Mouse (Mus musculus) midbrain, embryonic 15.5 days (tissue): Measurements from ENCODE around the gene Syt17. TPM values are rescaled to one million over a fixed set of nuclear protein-coding genes. Genes with fewer than 3 reads are reported as not detected.

Source experiments
- ATAC-seq: fragments of 200-750 bp; cut with Nextera tagmentation; replicated peaks from 2 replicates; pipeline ENCODE4 v1.8.0; 2017; ENCODE audit warnings: moderate TSS enrichment
- H3K27ac ChIP-seq: fragments of 300-500 bp; sonication (generic); 2 replicates; pipeline ENCODE4 v1.5.1; 2015; ENCODE audit warnings: mild to moderate bottlenecking, inconsistent platforms
- H3K27me3 ChIP-seq: fragments of 300-500 bp; sonication (generic); replicated peaks from 2 replicates; pipeline ENCODE4 v1.6.1; 2015; ENCODE audit warnings: inconsistent platforms
- H3K36me3 ChIP-seq: fragments of 300-500 bp; sonication (generic); replicated peaks from 2 replicates; pipeline ENCODE4 v1.6.1; 2015; ENCODE audit warnings: inconsistent platforms
- H3K4me1 ChIP-seq: fragments of 300-500 bp; sonication (generic); 2 replicates; pipeline ENCODE4 v1.6.1; 2015; ENCODE audit warnings: inconsistent platforms
- H3K4me2 ChIP-seq: fragments of 300-500 bp; sonication (generic); 2 replicates; pipeline ENCODE4 v1.6.1; 2015; ENCODE audit warnings: inconsistent platforms, mild to moderate bottlenecking, moderate library complexity
- H3K4me3 ChIP-seq: fragments of 300-500 bp; sonication (generic); 2 replicates; pipeline ENCODE4 v1.5.1; 2015; ENCODE audit warnings: mild to moderate bottlenecking, inconsistent platforms
- H3K9ac ChIP-seq: fragments of 300-500 bp; sonication (generic); 2 replicates; pipeline ENCODE4 v1.6.1; 2015; ENCODE audit warnings: mild to moderate bottlenecking, inconsistent platforms
- H3K9me3 ChIP-seq: fragments of 300-500 bp; sonication (generic); 2 replicates; pipeline ENCODE4 v1.6.1; 2016; ENCODE audit warnings: inconsistent platforms
- WGBS: fragments of 180-500 bp; shearing (Covaris S2); methylation state at CpG from one replicate; pipeline ENCODE4 v1.1.7; 2015; ENCODE audit warnings: mixed read lengths; 5-methylcytosine and 5-hydroxymethylcytosine counted together
- polyA plus RNA-seq: library from polyadenylated mRNA; unstranded; fragments of >200 nt; fragmentation: Nextera tagmentation; extraction: Ambion mirVana; gene quantifications from 2 replicates; pipeline ENCODE4 v1.2.1, GENCODE M21; 2015

Syt17 gene
- polyA plus RNA-seq = 19.7 and 20.2 TPM in 2 replicates

DNA sequence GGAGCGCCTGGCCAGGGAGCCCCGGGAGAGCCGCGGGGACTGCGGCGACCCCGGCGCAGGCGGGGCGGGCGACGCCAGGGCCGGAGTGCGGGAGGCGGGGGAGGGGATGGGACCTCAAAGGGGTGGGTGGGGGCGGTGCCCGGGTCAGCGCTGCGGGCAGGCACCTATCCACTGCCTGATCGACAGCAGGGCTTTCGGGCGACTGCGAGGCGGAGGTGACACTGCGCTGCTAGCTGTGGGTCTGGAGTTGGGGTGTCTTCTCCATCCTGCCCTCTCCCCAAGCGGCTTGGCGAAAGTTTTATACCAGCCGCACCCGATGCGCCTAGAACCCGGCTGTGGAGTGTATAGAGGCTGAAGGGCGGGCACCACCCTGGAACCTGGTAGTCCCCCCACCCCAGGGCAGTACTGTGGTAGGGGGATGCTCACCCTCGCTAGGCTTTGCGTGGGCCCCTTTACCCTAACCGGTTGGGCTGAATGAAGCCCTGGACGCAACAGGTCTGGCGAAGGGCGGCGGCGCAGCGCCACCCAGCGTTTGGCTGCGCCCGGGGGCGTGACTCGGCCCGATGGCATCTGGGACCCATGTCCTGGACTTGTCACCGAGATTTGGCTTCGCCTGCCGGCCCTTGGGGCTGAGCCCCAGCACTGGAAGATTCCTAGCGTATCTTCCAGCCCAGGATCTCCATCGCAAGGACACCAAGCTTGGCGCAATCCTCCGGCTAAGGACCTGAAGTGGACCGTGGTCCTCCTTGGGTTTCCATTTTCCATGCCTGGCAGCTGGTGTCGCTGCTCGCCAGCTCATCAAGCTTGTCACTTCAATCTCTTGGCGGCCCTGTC, at the start of gene Syt17:
Gene Syt17 (minus strand): TSS at position 89 of the 834 bp plus-strand sequence.
- no peaks in the 10 kb centered on the region for H3K27me3 ChIP-seq
- H3K4me2 ChIP-seq = peak within 1 kb of the TSS; percentile 96
- H3K9ac ChIP-seq = peak within 1 kb of the TSS; percentile 66
- H3K4me3 ChIP-seq = peak within 1 kb of the TSS; percentile 62
- H3K9me3 ChIP-seq = no peaks in the 10 kb centered on the region
- WGBS = under 1% methylated on average over 55 of the region's 58 CpGs
- peaks cover 19% of the 10 kb centered on the region for H3K4me1 ChIP-seq
- H3K27ac ChIP-seq = no peak within 1 kb of the TSS; the same call in 1 of the 2 replicates
- peak; percentile 76 for ATAC-seq
- H3K36me3 ChIP-seq = no peaks in the 10 kb centered on the region

DNA sequence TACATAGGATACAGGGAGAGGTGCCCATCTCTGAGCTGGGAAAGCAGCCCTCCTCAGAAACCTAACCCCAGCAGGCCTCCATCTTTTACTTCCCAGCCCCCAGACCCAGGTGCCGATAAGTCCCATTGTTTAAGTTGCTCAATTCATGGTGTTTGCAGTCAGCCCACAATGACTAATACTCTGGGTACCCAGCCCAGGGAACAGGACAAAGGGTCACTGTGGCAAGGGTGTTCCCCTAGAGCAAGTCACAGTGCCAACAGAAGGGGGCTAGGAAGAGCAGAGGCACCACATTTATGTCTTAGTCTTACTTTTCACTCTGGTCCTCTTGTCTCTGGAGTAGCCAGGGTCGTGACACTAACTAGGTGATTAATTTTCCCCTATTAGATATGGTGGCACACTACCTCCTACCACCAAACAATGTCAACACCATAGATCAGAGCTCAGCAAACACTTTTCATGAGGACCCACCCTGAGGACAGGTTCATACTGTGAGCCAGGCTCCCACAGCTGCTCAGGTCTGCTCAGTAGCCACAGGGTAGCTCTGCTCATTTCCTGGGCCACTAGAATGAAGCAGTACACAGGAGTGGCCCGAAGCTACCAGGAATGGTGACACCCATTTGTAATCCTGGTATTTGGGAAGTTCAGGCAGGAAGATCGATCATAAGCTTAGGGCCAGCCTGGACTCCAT, 47.0 kb upstream of the Syt17 start:
- 85% methylated on average over 4 of the region's 4 CpGs for WGBS
- no peak for ATAC-seq
- Histone ChIP-seq H3K9ac (no peak overlapping the region), H3K9me3 (no peaks in the 10 kb centered on the region), H3K27me3 (peaks cover 32% of the 10 kb centered on the region), H3K4me3 (no peak overlapping the region), H3K4me1 (peaks cover 18% of the 10 kb centered on the region), H3K36me3 (no peaks in the 10 kb centered on the region), H3K27ac (no peak overlapping the region), H3K4me2 (no peak overlapping the region)

- no peak overlapping the region for H3K27ac ChIP-seq
- peaks cover 18% of the 10 kb centered on the region for H3K4me1 ChIP-seq
- H3K4me3 ChIP-seq = no peak overlapping the region
- H3K36me3 ChIP-seq = no peaks in the 10 kb centered on the region
- WGBS = 92% methylated on average over 9 of the region's 9 CpGs
- H3K9me3 ChIP-seq = no peaks in the 10 kb centered on the region
- H3K4me2 ChIP-seq = no peak overlapping the region
- H3K9ac ChIP-seq = no peak overlapping the region
- peaks cover 44% of the 10 kb centered on the region for H3K27me3 ChIP-seq
- no peak for ATAC-seq
Observed at GRCm38 (mm10) chr7:118493892-118494291, 45.9 kb upstream of the Syt17 start.

- Histone ChIP-seq H3K9ac (peak within 1 kb of the TSS; percentile 27), H3K9me3 (no peaks in the 10 kb centered on the region), H3K4me1 (peaks cover 18% of the 10 kb centered on the region), H3K4me2 (peak within 1 kb of the TSS; percentile 69), H3K36me3 (no peaks in the 10 kb centered on the region), H3K27me3 (peaks cover 51% of the 10 kb centered on the region), H3K4me3 (peak within 1 kb of the TSS; percentile 44), H3K27ac (0 out of 2 replicates have a peak within 1 kb of the TSS, but pooled peaks have one; percentile 0)
- under 1% methylated on average over 42 of the region's 55 CpGs for WGBS
- peak; percentile 76 for ATAC-seq
Observed at GRCm38 (mm10) chr7:118491431-118492147, 43.6 kb upstream of the Syt17 start, which contains the start of gene Itpripl2. Itpripl2 (minus strand) TSS chr7:118491975.

DNA sequence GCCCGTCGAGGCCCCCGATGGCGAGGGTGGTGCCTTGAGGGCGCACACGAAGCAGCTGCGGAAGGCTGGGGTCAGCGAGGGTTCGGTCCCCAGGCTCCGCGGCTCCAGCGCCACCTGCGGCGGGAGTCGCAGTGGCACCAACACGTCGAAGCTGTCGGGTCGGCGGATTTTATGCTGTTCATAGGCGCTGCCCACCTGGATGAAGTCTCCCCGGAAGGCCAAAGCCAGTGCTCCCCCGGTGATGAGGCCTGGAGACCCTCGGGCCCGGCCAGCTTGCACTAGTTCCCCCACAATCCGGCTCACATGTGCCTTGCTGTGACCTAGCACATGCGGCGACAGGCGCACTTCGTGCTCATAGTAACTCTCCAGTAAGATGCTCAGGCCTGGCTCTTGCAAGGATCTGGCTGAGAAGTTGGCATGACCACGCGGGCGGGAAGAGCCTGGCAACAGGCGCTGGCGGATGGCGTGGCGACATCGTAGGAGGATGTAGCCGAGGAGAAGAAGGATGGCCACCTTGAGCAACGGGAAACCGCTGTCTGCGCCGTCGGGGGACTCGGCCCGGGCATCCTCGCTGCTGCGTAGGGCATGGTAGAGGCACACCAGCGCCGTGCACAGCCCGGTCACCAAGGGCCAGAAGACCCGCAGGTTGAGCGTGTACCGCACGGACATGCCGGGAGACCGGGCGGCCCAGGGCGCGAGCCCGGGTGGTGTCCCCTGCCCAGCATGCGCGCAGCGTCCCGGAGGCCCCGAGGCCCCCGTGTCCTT, 42.8 kb upstream of the Syt17 start:
- Histone ChIP-seq H3K36me3 (no peaks in the 10 kb centered on the region), H3K9ac (peak overlapping the region; percentile 27), H3K9me3 (no peaks in the 10 kb centered on the region), H3K4me2 (peak overlapping the region; percentile 69), H3K4me3 (peak overlapping the region; percentile 44), H3K27me3 (peaks cover 51% of the 10 kb centered on the region), H3K4me1 (peaks cover 18% of the 10 kb centered on the region), H3K27ac (no peak overlapping the region)
- 3% methylated on average over 67 of the region's 67 CpGs for WGBS
- ATAC-seq = peak; percentile 60

GRCm38 (mm10) chr7:118489706-118490665, 42.0 kb upstream of the Syt17 start:
- no peak overlapping the region for H3K9ac ChIP-seq
- peak; percentile 24; the same call in 1 of the 2 replicates for ATAC-seq
- peak overlapping the region; percentile 44; the same call in 1 of the 2 replicates for H3K4me3 ChIP-seq
- H3K4me2 ChIP-seq = peak overlapping the region; percentile 69; the same call in 1 of the 2 replicates
- peaks cover 51% of the 10 kb centered on the region for H3K27me3 ChIP-seq
- WGBS = 17% methylated on average over 57 of the region's 57 CpGs
- peaks cover 18% of the 10 kb centered on the region for H3K4me1 ChIP-seq
- no peaks in the 10 kb centered on the region for H3K9me3 ChIP-seq
- no peak overlapping the region for H3K27ac ChIP-seq
- no peaks in the 10 kb centered on the region for H3K36me3 ChIP-seq

DNA sequence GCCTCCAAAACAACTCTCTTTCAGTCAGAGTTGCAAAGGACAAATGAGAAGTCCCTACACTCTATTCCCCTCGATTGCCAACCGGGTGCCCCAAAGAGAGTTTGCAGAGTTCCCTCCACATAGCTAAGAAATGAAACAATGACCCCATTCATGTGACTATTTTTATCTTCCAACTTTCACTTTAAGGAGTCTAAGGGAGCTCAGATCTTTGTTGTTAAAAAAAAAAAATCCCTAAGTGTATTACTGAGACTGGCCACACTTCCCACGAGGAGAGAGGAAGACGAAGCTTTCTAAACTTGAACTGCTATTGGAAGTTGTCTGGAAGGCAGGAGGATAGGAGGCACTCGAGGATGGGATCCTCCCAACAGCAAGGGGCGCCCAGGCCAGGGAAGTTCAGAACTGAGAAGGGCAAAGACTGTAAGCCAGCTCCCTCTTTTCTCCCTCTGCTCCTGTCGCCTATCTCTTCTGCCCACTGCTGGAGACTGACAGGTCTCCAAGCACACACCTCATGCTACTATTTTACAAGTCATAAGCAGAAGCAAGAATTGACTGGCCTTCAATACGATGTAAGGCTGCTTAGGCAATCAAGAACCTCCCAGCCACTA, 40.1 kb upstream of the Syt17 start:
- 34% methylated on average over 8 of the region's 8 CpGs for WGBS
- H3K27me3 ChIP-seq = peaks cover 49% of the 10 kb centered on the region

GRCm38 (mm10) chr7:118486917-118487316, 38.9 kb upstream of the Syt17 start:
- H3K4me1 ChIP-seq = peaks cover 17% of the 10 kb centered on the region
- ATAC-seq = no peak
- 61% methylated on average over 5 of the region's 5 CpGs for WGBS
- H3K9ac ChIP-seq = no peak overlapping the region
- H3K9me3 ChIP-seq = no peaks in the 10 kb centered on the region
- no peaks in the 10 kb centered on the region for H3K36me3 ChIP-seq
- no peak overlapping the region for H3K4me3 ChIP-seq
- H3K27me3 ChIP-seq = peaks cover 37% of the 10 kb centered on the region
- H3K27ac ChIP-seq = no peak overlapping the region
- no peak overlapping the region for H3K4me2 ChIP-seq

More for the DNA sequence above, 40.1 kb upstream of the Syt17 start:
- Histone ChIP-seq H3K9me3 (no peaks in the 10 kb centered on the region), H3K4me3 (no peak overlapping the region), H3K4me2 (no peak overlapping the region), H3K36me3 (no peaks in the 10 kb centered on the region), H3K4me1 (peaks cover 18% of the 10 kb centered on the region), H3K27ac (no peak overlapping the region), H3K9ac (no peak overlapping the region)
- no peak for ATAC-seq

DNA sequence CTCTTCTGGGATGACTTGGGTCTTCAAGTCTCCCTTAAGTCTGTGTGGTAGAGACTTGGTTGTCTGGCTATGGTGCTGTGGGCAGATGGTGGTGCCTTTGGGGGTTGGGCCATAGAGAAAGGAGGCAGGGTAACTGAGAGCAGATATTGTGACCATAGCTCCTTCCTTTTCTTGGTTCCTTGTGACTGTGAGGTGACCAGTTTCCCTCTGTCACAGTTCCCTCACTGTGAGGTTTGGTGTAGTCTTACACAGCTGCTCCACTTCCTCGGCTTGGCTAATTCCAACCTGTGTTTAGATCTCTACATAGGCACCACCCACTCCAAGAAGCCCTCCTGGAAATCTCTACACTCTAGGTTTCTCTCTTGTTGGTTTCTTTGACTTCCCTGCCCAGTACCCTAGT, 36.0 kb upstream of the Syt17 start:
- H3K4me3 ChIP-seq = no peak overlapping the region
- 90% methylated on average over 1 of the region's 1 CpGs for WGBS
- H3K27me3 ChIP-seq = peaks cover 8% of the 10 kb centered on the region
- H3K9me3 ChIP-seq = no peaks in the 10 kb centered on the region
- no peak overlapping the region for H3K9ac ChIP-seq
- ATAC-seq = no peak
- H3K27ac ChIP-seq = no peak overlapping the region
- H3K4me1 ChIP-seq = no peaks in the 10 kb centered on the region
- no peak overlapping the region for H3K4me2 ChIP-seq
- no peaks in the 10 kb centered on the region for H3K36me3 ChIP-seq

DNA sequence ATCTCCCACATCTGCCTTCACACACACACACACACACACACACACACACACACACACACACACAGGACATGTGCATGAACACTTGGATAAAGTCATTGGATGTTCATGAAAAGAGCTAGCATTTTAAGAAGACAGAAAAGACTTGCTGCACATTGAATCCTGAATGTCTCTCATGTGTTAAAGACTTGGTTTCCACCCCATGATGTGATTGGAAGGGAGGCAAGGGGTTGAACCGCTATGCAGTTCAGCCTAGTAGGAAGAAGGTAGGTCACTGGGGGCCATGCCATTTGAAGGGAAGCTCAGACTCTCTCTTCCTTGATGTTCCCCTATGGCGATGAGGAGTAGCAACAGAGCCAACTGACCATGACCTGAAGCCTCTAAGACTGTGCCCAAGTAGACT, 34.0 kb upstream of the Syt17 start:
- 95% methylated on average over 2 of the region's 2 CpGs for WGBS
- H3K4me3 ChIP-seq = no peak overlapping the region
- H3K9ac ChIP-seq = no peak overlapping the region
- no peaks in the 10 kb centered on the region for H3K27me3 ChIP-seq
- H3K4me2 ChIP-seq = no peak overlapping the region
- no peaks in the 10 kb centered on the region for H3K9me3 ChIP-seq
- no peaks in the 10 kb centered on the region for H3K36me3 ChIP-seq
- H3K27ac ChIP-seq = no peak overlapping the region
- no peaks in the 10 kb centered on the region for H3K4me1 ChIP-seq
- ATAC-seq = no peak
